Mouse (Mus musculus) mouse trophoblast stem cell (cell line): ENCODE results near the gene Olfr267.

Source experiments
- in situ Hi-C, 2 experiments: fragments of 300-500 bp; cut with MseI, MboI; formaldehyde crosslinking; loops; 2 replicates in 1 of 2; 3 replicates in 1 of 2; pipeline ENCODE4 v1.15.1; 2025

The Olfr267 gene

DNA sequence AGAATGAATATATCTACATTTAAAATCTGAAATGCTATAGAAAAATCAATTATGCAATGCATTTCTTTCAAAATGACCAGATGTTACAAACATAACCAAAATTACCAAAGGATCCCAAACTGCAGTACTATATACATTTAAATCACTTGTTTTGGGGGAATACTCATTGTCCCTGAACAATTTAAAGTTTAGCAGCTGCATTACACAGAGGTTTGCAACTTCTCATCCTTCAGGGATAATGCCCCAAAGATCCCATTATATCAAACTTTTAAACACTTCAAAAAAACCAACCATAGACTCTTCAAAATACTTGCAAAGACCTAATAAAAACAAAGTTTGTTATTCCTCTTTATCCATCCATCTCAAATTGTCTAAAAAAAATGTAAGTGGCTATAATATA is at the start of gene Olfr267:
TSS of gene Olfr267 (minus strand) at position 101 of the 400 bp plus-strand sequence.
- in situ Hi-C loops = no loop called here

- in situ Hi-C loops = no loop called here
These were observed 45.4 kb upstream of the Olfr267 start for GRCm38 (mm10) chr4:58832908-58833307.

DNA sequence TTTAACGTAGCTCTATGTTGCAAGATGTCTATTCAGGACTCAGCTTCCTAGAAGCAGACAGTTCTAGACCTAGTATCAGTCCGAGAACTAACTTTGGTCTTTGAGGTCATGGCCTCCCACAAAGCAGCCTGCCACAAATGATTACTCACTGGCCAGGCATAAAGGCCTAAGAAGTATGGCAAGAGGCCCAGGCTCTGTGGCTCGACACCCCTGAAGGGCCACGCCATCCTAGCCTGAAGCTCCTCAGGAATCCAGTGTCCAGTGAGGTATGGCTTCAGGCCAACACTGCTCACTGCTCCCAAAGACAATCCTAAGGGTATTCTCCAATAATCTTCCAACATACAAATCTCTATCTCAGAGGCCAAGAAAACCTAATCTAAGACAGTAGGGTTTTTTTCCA is 38.4 kb upstream of the Olfr267 start:
- in situ Hi-C loops = no loop called here

GRCm38 (mm10) chr4:58786659-58787058 is 857 bp downstream of the Olfr267 start:
- in situ Hi-C loops = no loop called here

- in situ Hi-C loops = no loop called here
These were observed 24.1 kb downstream of the Olfr267 start for GRCm38 (mm10) chr4:58763417-58763816.

- in situ Hi-C loops = loop anchor here (10.0 to 25.0 kb wide), 2 partner anchors 205 to 312 kb away; no protein-coding TSS in a partner anchor
These were observed 38.0 kb downstream of the Olfr267 start for GRCm38 (mm10) chr4:58749510-58749909.

- in situ Hi-C loops = loop anchor here (10.0 to 25.0 kb wide), 2 partner anchors 204 to 312 kb away; no protein-coding TSS in a partner anchor
These were observed 38.4 kb downstream of the Olfr267 start for GRCm38 (mm10) chr4:58749101-58749500.

DNA sequence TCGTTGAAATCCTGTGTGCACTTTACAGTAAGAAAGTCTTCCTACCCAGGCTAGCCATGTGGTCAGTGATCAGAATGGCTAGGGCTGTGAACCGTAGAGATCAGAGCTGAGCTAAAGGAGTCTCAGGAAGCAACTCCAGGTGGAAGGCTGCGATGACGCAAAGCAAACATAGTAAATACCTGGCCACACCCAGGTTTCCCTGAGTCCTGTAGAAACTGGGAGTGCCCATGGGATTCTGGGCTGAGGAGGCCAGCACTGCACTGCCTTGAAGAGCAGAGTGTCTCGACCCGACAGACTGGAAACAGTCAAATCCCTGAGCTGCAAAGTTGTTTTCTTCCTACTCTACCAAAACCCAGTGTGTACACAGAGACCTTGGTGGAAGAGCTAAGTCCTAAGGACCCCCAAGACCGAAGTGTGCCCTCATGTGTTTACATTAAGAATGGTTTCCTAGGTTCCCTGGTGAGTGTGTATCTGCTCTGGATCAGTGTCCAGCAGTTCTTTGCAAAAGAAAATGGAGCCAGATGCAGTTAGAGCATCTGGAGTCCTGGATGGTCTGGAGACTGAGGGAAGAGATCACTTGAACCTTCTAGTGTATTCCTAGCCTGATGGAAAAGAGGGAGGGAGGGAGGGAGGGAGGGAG is 41.8 kb downstream of the Olfr267 start:
- in situ Hi-C loops = loop anchor here (10.0 to 25.0 kb wide), 2 partner anchors 201 to 308 kb away; no protein-coding TSS in a partner anchor

DNA sequence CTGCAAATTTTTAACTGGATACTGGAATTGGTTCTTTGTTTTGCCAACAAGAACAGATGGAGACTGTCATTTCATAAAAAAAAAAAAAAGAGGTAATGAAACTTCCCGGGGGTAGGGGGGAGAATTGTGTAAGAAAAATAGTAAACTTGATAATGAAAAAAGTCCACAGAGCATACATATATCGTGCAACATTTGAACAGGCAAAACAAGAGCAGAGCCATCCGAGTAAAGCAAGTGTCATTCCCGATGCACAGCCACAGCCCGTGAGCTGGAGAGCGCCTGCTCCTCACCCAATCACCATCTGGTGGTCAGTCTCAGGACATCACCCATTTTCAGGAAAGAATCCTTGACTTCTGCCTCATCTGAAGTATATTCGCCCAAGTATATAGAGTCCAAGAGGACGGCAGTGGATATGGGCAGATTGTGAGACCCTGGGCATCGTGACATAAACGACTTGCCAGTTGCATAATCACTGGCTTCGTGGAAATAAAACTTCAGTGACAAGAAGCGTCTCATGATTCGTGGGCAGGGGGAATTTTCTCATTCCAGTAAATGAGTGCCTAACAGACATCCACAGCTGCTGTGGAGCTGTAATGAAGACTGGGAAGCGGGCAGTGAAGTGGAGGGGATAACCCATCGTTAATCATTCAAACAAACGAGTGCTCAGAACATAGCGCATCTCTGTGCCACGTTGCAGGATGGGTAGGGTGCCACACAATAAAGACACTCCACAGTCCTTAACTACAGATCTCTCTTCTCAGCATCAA is 50.5 kb downstream of the Olfr267 start:
- in situ Hi-C loops = loop anchor here in 1 of 2 experiments (25.0 kb wide), 1 partner anchor 300 kb away; no protein-coding TSS in a partner anchor
